In the genomic region with DNA sequence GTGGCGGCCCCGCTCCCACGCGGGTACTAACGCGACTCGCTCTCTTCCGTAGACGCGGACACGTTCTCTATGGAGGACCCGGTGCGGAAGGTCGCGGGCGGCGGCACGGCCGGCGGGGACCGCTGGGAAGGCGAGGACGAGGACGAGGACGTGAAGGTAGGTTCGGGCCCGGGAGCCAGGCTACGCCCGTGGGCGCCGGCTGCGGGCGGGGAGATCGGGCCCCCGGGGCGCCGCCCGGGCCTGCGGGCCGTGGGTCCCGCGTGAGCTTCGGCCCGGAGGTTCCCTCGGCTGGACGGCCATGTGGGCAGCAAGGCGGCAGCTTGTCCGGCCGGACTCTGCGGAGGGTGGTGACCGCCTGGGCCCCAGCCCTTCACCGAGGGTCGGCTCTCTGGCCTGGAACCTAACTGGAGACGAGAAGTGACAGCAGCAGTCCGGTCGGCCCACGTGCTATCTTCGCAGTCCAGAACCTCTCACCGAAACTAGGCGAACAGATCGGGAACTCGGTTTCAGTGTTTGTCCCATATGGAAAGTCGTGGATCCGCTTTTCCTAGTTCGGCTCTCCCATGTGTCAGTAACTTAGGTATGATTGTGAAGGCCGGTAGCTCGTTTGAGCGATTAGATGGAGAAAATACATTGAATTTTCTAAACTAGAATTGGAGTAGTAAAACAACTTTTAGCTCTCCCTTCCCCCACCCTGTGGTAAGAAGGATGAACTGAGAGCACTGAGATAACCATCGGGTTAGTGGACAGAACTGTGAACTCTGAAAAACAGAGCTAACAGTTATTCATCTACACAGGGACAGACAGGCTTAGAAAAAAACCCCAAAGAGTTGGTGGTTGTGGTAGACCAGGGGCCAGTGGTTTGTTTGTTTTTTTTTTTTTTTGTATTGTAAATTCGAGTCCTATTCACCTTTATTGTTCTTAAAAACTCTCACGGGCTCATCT, we compare ENCODE assay signal across 8 mouse cellular contexts. TPM values are rescaled to one million over a fixed set of nuclear protein-coding genes. Genes with fewer than 3 reads are reported as not detected.
DNase-seq lines count a peak whose midpoint lies in the region; ATAC-seq and TF ChIP-seq lines count a peak whose summit lies in the region.

No protein-coding gene starts in this region.

- peak; percentile 55 to 60 for DNase-seq in adrenal gland, adult 18-20 months (ENCODE audit: low spot score in 2 of 2)
- DNase-seq in adrenal gland, adult 8-10 months, result no peak
- peak; percentile 62 for DNase-seq in R1 (ENCODE audit: low read depth, low spot score)
- DNase-seq in heart, postnatal 0 days (ENCODE audit: low spot score), result peak; percentile 23
- DNase-seq in layer of hippocampus, postnatal 14 days (ENCODE audit: low spot score in 2 of 2), result peak; percentile 28 to 39
- peak; percentile 60 to 68 for DNase-seq in lung, postnatal 4 days
- DNase-seq in right cerebral cortex, postnatal 36 days (ENCODE audit: low spot score in 2 of 2), result peak; percentile 19 to 26

- peak; percentile 36 for ATAC-seq in heart, postnatal 0 days (ENCODE audit: insufficient read depth, low read depth)

- no peak for TF ChIP-seq EP300 in heart, postnatal 0 days (IDR thresholded peaks at IDR 0.05; ENCODE audit: low read depth)

- TF ChIP-seq CTCF in heart, postnatal 0 days (IDR thresholded peaks at IDR 0.05; ENCODE audit: low read depth), result no peak

- WGBS in heart, postnatal 0 days, result under 1% methylated on average over 71 of the region's 71 CpGs

- H3K9ac ChIP-seq in heart, postnatal 0 days (replicated peaks; ENCODE audit: low read depth, low read length), result peak overlapping the region; percentile 76

- no peaks in the 10 kb centered on the region for H3K27me3 ChIP-seq in erythroblast, embryonic 14.5 days (ENCODE audit: control insufficient read depth)
- H3K27me3 ChIP-seq in heart, postnatal 0 days (ENCODE audit: control insufficient read depth, insufficient read depth, low read length), result no peaks in the 10 kb centered on the region

- H3K36me3 ChIP-seq in erythroblast, embryonic 14.5 days (ENCODE audit: control insufficient read depth), result peaks cover 36% of the 10 kb centered on the region
- H3K36me3 ChIP-seq in heart, postnatal 0 days (replicated peaks; ENCODE audit: control insufficient read depth, insufficient read depth, low read length), result no peaks in the 10 kb centered on the region; the same call in 1 of the 2 replicates

- H3K4me3 ChIP-seq in erythroblast, embryonic 14.5 days (replicated peaks), result peak overlapping the region; percentile 99
- H3K4me3 ChIP-seq in heart, postnatal 0 days (ENCODE audit: low read depth, low read length), result peak overlapping the region; percentile 75

- H3K4me1 ChIP-seq in erythroblast, embryonic 14.5 days (ENCODE audit: control insufficient read depth), result peaks cover 39% of the 10 kb centered on the region
- H3K4me1 ChIP-seq in heart, postnatal 0 days (ENCODE audit: control insufficient read depth, insufficient read depth), result peaks cover 5% of the 10 kb centered on the region; the same call in 1 of the 2 replicates

- no peaks in the 10 kb centered on the region for H3K9me3 ChIP-seq in erythroblast, embryonic 14.5 days (ENCODE audit: control insufficient read depth, low read length)
- no peaks in the 10 kb centered on the region for H3K9me3 ChIP-seq in heart, postnatal 0 days (replicated peaks; ENCODE audit: control insufficient read depth, low read length)

- peak overlapping the region; percentile 77 for H3K4me2 ChIP-seq in heart, postnatal 0 days (ENCODE audit: low read depth, low read length)

- H3K27ac ChIP-seq in heart, postnatal 0 days (ENCODE audit: low read depth), result peak overlapping the region; percentile 89

RNA-seq across cellular contexts. Expression of a gene that starts 0.7 kb away (rescaled TPM):
- total RNA-seq in adrenal gland, adult 18-20 months (2021), result 10 to 100 TPM; 16.9 to 18.7 TPM
- 10 to 100 TPM; 17.7 to 25.4 (median 18.6) TPM for total RNA-seq in adrenal gland, adult 8-10 months (2022)
- 23.2 and 31.3 TPM in 2 replicates for polyA plus RNA-seq in erythroblast, embryonic 14.5 days (2012)
- 17.4 and 17.7 TPM in 2 replicates for total RNA-seq in heart, postnatal 0 days (2014; rRNA removed; ENCODE audit: low replicate concordance)
- 10.5 and 11.2 TPM in 2 replicates for polyA plus RNA-seq in heart, postnatal 0 days (2015; fragmentation: Nextera tagmentation; extraction: Ambion mirVana)
- total RNA-seq in layer of hippocampus, postnatal 14 days (2021), result 10 to 100 TPM; 21.0 to 21.3 TPM
